Comparison of ENCODE assay signal across 33 mouse cellular contexts in genomic region chr3:38989181-38989580, GRCm38 (mm10).
"Had no signal": no experiment of that assay in that cellular context is flagged by ENCODE, and none has a peak within 500 bp of the region (broad histone marks: within the 10 kb centered on the region; RNA-seq: fewer than 3 reads in every experiment).

No protein-coding gene starts in this region.

- H3K27ac ChIP-seq: heart, embryonic 13.5 days; heart, embryonic 15.5 days; hindbrain, embryonic 10.5 days; hindbrain, embryonic 12.5 days; hindbrain, embryonic 13.5 days; hindbrain, embryonic 14.5 days; hindbrain, embryonic 15.5 days; hindbrain, postnatal 0 days; intestine, embryonic 15.5 days; kidney, embryonic 15.5 days; kidney, postnatal 0 days; layer of hippocampus, adult 2 months had no signal

- H3K4me3 ChIP-seq: heart, embryonic 12.5 days; heart, embryonic 13.5 days; heart, embryonic 15.5 days; hindbrain, embryonic 10.5 days; hindbrain, embryonic 12.5 days; hindbrain, embryonic 13.5 days; hindbrain, embryonic 15.5 days; intestine, embryonic 15.5 days; kidney, embryonic 15.5 days; layer of hippocampus, adult 2 months had no signal

- DNase-seq: heart, postnatal 10 days; heart, postnatal 14 days; heart, postnatal 36 days; heart, postnatal 4 days; kidney, adult 11 months; kidney, adult 18-20 months; kidney, adult 2 months; kidney, adult 8-10 months; kidney, adult 9 months; kidney, postnatal 10 days; kidney, postnatal 14 days; kidney, postnatal 25 days; kidney, postnatal 36 days; kidney, postnatal 4 days; layer of hippocampus, adult 9-11 months; layer of hippocampus, postnatal 36 days had no signal

- ATAC-seq: hindbrain, embryonic 16.5 days; hindbrain, postnatal 0 days; inflammation-experienced regulatory T-cells, adult 6 months; intestine, embryonic 15.5 days; intestine, embryonic 16.5 days; intestine, postnatal 0 days had no signal
